Mouse (Mus musculus) intestine, postnatal 0 days (tissue): ENCODE measurements around the gene Fuca1. TPM values are rescaled to one million over a fixed set of nuclear protein-coding genes. Genes with fewer than 3 reads are reported as not detected.
A peak's percentile ranks its signal among the peaks of the same experiment; 100 is the strongest.

Source experiments
- ATAC-seq: fragments of 200-750 bp; cut with Nextera tagmentation; 2 replicates; pipeline ENCODE4 v1.8.0; 2017; ENCODE audit warnings: mild to moderate bottlenecking, moderate TSS enrichment, moderate library complexity
- H3K27ac ChIP-seq: fragments of 300-500 bp; sonication (generic); 2 replicates; pipeline ENCODE4 v1.5.1; 2014; ENCODE audit warnings: mild to moderate bottlenecking, low read depth, low read length, moderate library complexity
- H3K27me3 ChIP-seq: fragments of 300-500 bp; sonication (generic); replicated peaks from 2 replicates; pipeline ENCODE4 v1.6.1; 2014; ENCODE audit warnings: low read length, mixed read lengths; ENCODE audit not compliant: control insufficient read depth, insufficient read depth
- H3K36me3 ChIP-seq: fragments of 300-500 bp; sonication (generic); 2 replicates; pipeline ENCODE4 v1.6.1; 2014; ENCODE audit warnings: mild to moderate bottlenecking, moderate library complexity; ENCODE audit not compliant: control insufficient read depth, insufficient read depth
- H3K4me1 ChIP-seq: fragments of 300-500 bp; sonication (generic); replicated peaks from 2 replicates; pipeline ENCODE4 v1.6.1; 2014; ENCODE audit warnings: antibody characterized with exemption, low read length, mixed read lengths; ENCODE audit not compliant: control insufficient read depth, insufficient read depth
- H3K4me2 ChIP-seq: fragments of 300-500 bp; sonication (generic); replicated peaks from 2 replicates; pipeline ENCODE4 v1.6.1; 2014; ENCODE audit warnings: low read depth, mild to moderate bottlenecking, moderate library complexity
- H3K4me3 ChIP-seq: fragments of 300-500 bp; sonication (generic); 2 replicates; pipeline ENCODE4 v1.5.1; 2014; ENCODE audit warnings: low read depth, low read length
- H3K9ac ChIP-seq: fragments of 300-500 bp; sonication (generic); 2 replicates; pipeline ENCODE4 v1.6.1; 2014; ENCODE audit warnings: mild to moderate bottlenecking, low read depth, low read length
- H3K9me3 ChIP-seq: fragments of 300-500 bp; sonication (generic); 2 replicates; pipeline ENCODE4 v1.6.1; 2016; ENCODE audit warnings: mixed run types; ENCODE audit not compliant: control insufficient read depth
- CTCF ChIP-seq: sonication (generic); IDR thresholded peaks from 2 replicates; pipeline ENCODE4 v1.5.1; 2016; ENCODE audit warnings: low read depth, mild to moderate bottlenecking, control low read depth, antibody characterized with exemption, moderate library complexity
- WGBS: fragments of 180-500 bp; shearing (Covaris S2); extraction: QIAGEN DNeasy Blood & Tissue Kit; methylation state at CpG from one replicate; pipeline ENCODE4 v1.1.7; 2014; 5-methylcytosine and 5-hydroxymethylcytosine counted together
- polyA plus RNA-seq: library from polyadenylated mRNA; unstranded; fragments of >200 nt; fragmentation: Nextera tagmentation; extraction: Ambion mirVana; gene quantifications from 2 replicates; pipeline ENCODE4 v1.2.1, GENCODE M21; 2015

Gene Fuca1
- polyA plus RNA-seq, 1 experiment from 2014 or later = 717 TPM

- Histone ChIP-seq H3K36me3 (peaks cover 34% of the 10 kb centered on the region), H3K27ac (peak overlapping the region; percentile 64; the same call in 1 of the 2 replicates), H3K4me3 (no peak overlapping the region), H3K9me3 (no peaks in the 10 kb centered on the region), H3K4me2 (no peak overlapping the region), H3K4me1 (no peaks in the 10 kb centered on the region), H3K9ac (no peak overlapping the region), H3K27me3 (no peaks in the 10 kb centered on the region)
- no peak for ATAC-seq
- 67% methylated on average over 5 of the region's 5 CpGs for WGBS
- no peak for TF ChIP-seq CTCF
Observed at GRCm38 (mm10) chr4:135925341-135925740, 4.8 kb downstream of the Fuca1 start.

GRCm38 (mm10) chr4:135926195-135926808 lies 5.8 kb downstream of the Fuca1 start:
- Histone ChIP-seq H3K9me3 (no peaks in the 10 kb centered on the region), H3K4me3 (no peak overlapping the region), H3K27me3 (no peaks in the 10 kb centered on the region), H3K36me3 (peaks cover 43% of the 10 kb centered on the region), H3K27ac (no peak overlapping the region), H3K9ac (no peak overlapping the region), H3K4me1 (no peaks in the 10 kb centered on the region), H3K4me2 (no peak overlapping the region)
- TF ChIP-seq CTCF = no peak
- 82% methylated on average over 10 of the region's 10 CpGs for WGBS
- no peak for ATAC-seq

GRCm38 (mm10) chr4:135926861-135927260 lies 6.3 kb downstream of the Fuca1 start:
- no peak overlapping the region for H3K4me2 ChIP-seq
- H3K27me3 ChIP-seq = no peaks in the 10 kb centered on the region
- no peak overlapping the region for H3K27ac ChIP-seq
- no peaks in the 10 kb centered on the region for H3K4me1 ChIP-seq
- no peaks in the 10 kb centered on the region for H3K9me3 ChIP-seq
- no peak overlapping the region for H3K9ac ChIP-seq
- 85% methylated on average over 3 of the region's 3 CpGs for WGBS
- no peak for TF ChIP-seq CTCF
- H3K4me3 ChIP-seq = no peak overlapping the region
- no peak for ATAC-seq
- peaks cover 47% of the 10 kb centered on the region for H3K36me3 ChIP-seq

GRCm38 (mm10) chr4:135928376-135928775 lies 7.8 kb downstream of the Fuca1 start:
- no peaks in the 10 kb centered on the region for H3K4me1 ChIP-seq
- no peaks in the 10 kb centered on the region for H3K27me3 ChIP-seq
- no peak overlapping the region for H3K4me2 ChIP-seq
- 75% methylated on average over 9 of the region's 9 CpGs for WGBS
- TF ChIP-seq CTCF = no peak
- peaks cover 59% of the 10 kb centered on the region for H3K36me3 ChIP-seq
- H3K27ac ChIP-seq = no peak overlapping the region
- H3K4me3 ChIP-seq = no peak overlapping the region
- H3K9me3 ChIP-seq = no peaks in the 10 kb centered on the region
- H3K9ac ChIP-seq = no peak overlapping the region
- ATAC-seq = no peak

GRCm38 (mm10) chr4:135929405-135929804 lies 8.9 kb downstream of the Fuca1 start:
- 44% methylated on average over 5 of the region's 5 CpGs for WGBS
- no peak for TF ChIP-seq CTCF
- Histone ChIP-seq H3K4me2 (no peak overlapping the region), H3K36me3 (peaks cover 60% of the 10 kb centered on the region), H3K9ac (no peak overlapping the region), H3K27ac (peak overlapping the region; percentile 68), H3K4me3 (no peak overlapping the region), H3K9me3 (no peaks in the 10 kb centered on the region), H3K4me1 (no peaks in the 10 kb centered on the region), H3K27me3 (no peaks in the 10 kb centered on the region)
- ATAC-seq = peak; percentile 44

GRCm38 (mm10) chr4:135929828-135930227 lies 9.3 kb downstream of the Fuca1 start:
- peaks cover 65% of the 10 kb centered on the region for H3K36me3 ChIP-seq
- H3K27ac ChIP-seq = peak overlapping the region; percentile 68
- no peak overlapping the region for H3K4me3 ChIP-seq
- H3K4me2 ChIP-seq = 0 out of 2 replicates have a peak overlapping the region, but pooled peaks have one; percentile 1
- no peaks in the 10 kb centered on the region for H3K9me3 ChIP-seq
- no peaks in the 10 kb centered on the region for H3K4me1 ChIP-seq
- TF ChIP-seq CTCF = no peak
- no peaks in the 10 kb centered on the region for H3K27me3 ChIP-seq
- H3K9ac ChIP-seq = no peak overlapping the region
- 45% methylated on average over 9 of the region's 9 CpGs for WGBS
- peak; percentile 37 for ATAC-seq
